Mouse (Mus musculus) heart, postnatal 0 days (tissue): ENCODE measurements at regions not wholly inside any gene's neighbourhood (a gene's known extent, or its start where the extent isn't known, plus 50 kb on each side); places are given as distances from the start of the nearest gene placed in this dataset.
A peak's percentile ranks its signal among the peaks of the same experiment; 100 is the strongest.

Experiments used
- ATAC-seq: fragments of 200-750 bp; cut with Nextera tagmentation; 2 replicates; pipeline ENCODE4 v1.8.0; 2017; ENCODE audit warnings: low read depth, moderate number of reproducible peaks, moderate library complexity; ENCODE audit not compliant: insufficient read depth
- DNase-seq: peaks from one replicate; pipeline ENCODE4 v3.0.0-alpha.2; 2016; ENCODE audit warnings: low spot score
- H3K27ac ChIP-seq: fragments of 300-500 bp; sonication (generic); 2 replicates; pipeline ENCODE4 v1.5.1; 2014; ENCODE audit warnings: low read depth, mild to moderate bottlenecking
- H3K27me3 ChIP-seq: fragments of 300-500 bp; sonication (generic); 2 replicates; pipeline ENCODE4 v1.6.1; 2014; ENCODE audit warnings: low read length, mixed read lengths; ENCODE audit not compliant: control insufficient read depth, insufficient read depth
- H3K36me3 ChIP-seq: fragments of 300-500 bp; sonication (generic); replicated peaks from 2 replicates; pipeline ENCODE4 v1.6.1; 2014; ENCODE audit warnings: low read length, mixed read lengths; ENCODE audit not compliant: control insufficient read depth, insufficient read depth
- H3K4me1 ChIP-seq: fragments of 300-500 bp; sonication (generic); 2 replicates; pipeline ENCODE4 v1.6.1; 2014; ENCODE audit warnings: antibody characterized with exemption; ENCODE audit not compliant: control insufficient read depth, insufficient read depth
- H3K4me2 ChIP-seq: fragments of 300-500 bp; sonication (generic); 2 replicates; pipeline ENCODE4 v1.6.1; 2014; ENCODE audit warnings: low read depth, mild to moderate bottlenecking, low read length, moderate library complexity
- H3K4me3 ChIP-seq: fragments of 300-500 bp; sonication (generic); 2 replicates; pipeline ENCODE4 v1.5.1; 2014; ENCODE audit warnings: low read depth, low read length
- H3K9ac ChIP-seq: fragments of 300-500 bp; sonication (generic); replicated peaks from 2 replicates; pipeline ENCODE4 v1.6.1; 2014; ENCODE audit warnings: low read depth, low read length, mixed read lengths
- H3K9me3 ChIP-seq: fragments of 300-500 bp; sonication (generic); replicated peaks from 2 replicates; pipeline ENCODE4 v1.6.1; 2016; ENCODE audit warnings: low read length; ENCODE audit not compliant: control insufficient read depth
- CTCF ChIP-seq: IDR thresholded peaks from 2 replicates; pipeline ENCODE4 v1.5.1; 2016; ENCODE audit warnings: antibody characterized with exemption, control low read depth, low read depth
- EP300 ChIP-seq: IDR thresholded peaks from 2 replicates; pipeline ENCODE4 v1.6.1; 2016; ENCODE audit warnings: antibody characterized with exemption, low read depth
- WGBS: fragments of 180-500 bp; shearing (Covaris S2); extraction: QIAGEN DNeasy Blood & Tissue Kit; methylation state at CpG from one replicate; pipeline ENCODE4 v1.1.7; 2014; 5-methylcytosine and 5-hydroxymethylcytosine counted together

DNA sequence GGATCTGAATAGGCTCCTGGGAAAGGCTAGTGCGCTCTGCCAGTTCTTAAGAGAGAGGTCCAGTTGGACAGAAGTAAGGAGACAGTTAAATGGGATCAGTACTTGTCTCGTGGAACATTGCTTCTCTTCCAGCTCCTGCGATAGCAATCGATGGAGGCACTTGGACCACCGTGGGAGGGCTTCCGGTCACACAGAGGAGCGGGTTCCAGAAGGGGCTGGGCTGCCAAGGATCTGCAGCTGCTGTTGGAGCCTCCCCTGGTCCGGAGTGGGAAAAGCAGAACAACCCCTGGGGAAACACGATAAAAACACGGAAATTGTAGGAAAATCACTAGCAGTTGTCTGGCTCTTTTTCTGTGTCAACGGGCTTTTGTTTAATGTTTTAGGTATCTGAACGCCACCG, 252.3 kb upstream of the Gm5148 start:
- no peak for ATAC-seq
- no peak overlapping the region for H3K4me3 ChIP-seq
- no peaks in the 10 kb centered on the region for H3K36me3 ChIP-seq
- H3K27me3 ChIP-seq = no peaks in the 10 kb centered on the region
- TF ChIP-seq CTCF (no peak), EP300 (no peak)
- no peak overlapping the region for H3K9ac ChIP-seq
- peak overlapping the region; percentile 42 for H3K4me2 ChIP-seq
- peak; percentile 33 for DNase-seq
- H3K27ac ChIP-seq = peak overlapping the region; percentile 43
- WGBS = 36% methylated on average over 13 of the region's 13 CpGs
- peaks cover 21% of the 10 kb centered on the region for H3K4me1 ChIP-seq
- H3K9me3 ChIP-seq = no peaks in the 10 kb centered on the region

GRCm38 (mm10) chr3:37975194-37975756, 251.0 kb upstream of the Gm5148 start:
- no peak overlapping the region for H3K27ac ChIP-seq
- DNase-seq = no peak

GRCm38 (mm10) chr3:37972931-37973330, 248.6 kb upstream of the Gm5148 start:
- H3K27me3 ChIP-seq = no peaks in the 10 kb centered on the region
- 61% methylated on average over 3 of the region's 3 CpGs for WGBS
- no peak overlapping the region for H3K9ac ChIP-seq
- H3K4me3 ChIP-seq = no peak overlapping the region
- ATAC-seq (no peak), DNase-seq (no peak)
- H3K27ac ChIP-seq = no peak overlapping the region
- no peak overlapping the region for H3K4me2 ChIP-seq
- no peaks in the 10 kb centered on the region for H3K9me3 ChIP-seq
- no peak for TF ChIP-seq EP300
- TF ChIP-seq CTCF = no peak
- H3K36me3 ChIP-seq = no peaks in the 10 kb centered on the region
- H3K4me1 ChIP-seq = peaks cover 14% of the 10 kb centered on the region

More at GRCm38 (mm10) chr3:37975194-37975756, 251.0 kb upstream of the Gm5148 start:
- H3K9ac ChIP-seq = no peak overlapping the region
- H3K27me3 ChIP-seq = no peaks in the 10 kb centered on the region
- no peak for TF ChIP-seq CTCF
- 0 out of 2 replicates have a peak, but pooled peaks have one; percentile 56 for TF ChIP-seq EP300
- WGBS = 48% methylated on average over 11 of the region's 11 CpGs
- peaks cover 21% of the 10 kb centered on the region for H3K4me1 ChIP-seq
- H3K9me3 ChIP-seq = no peaks in the 10 kb centered on the region
- no peak overlapping the region for H3K4me3 ChIP-seq
- H3K4me2 ChIP-seq = no peak overlapping the region
- H3K36me3 ChIP-seq = no peaks in the 10 kb centered on the region
- ATAC-seq = no peak

- H3K9ac ChIP-seq = no peak overlapping the region
- no peak overlapping the region for H3K4me3 ChIP-seq
- H3K27ac ChIP-seq = no peak overlapping the region
- H3K9me3 ChIP-seq = no peaks in the 10 kb centered on the region
- no peaks in the 10 kb centered on the region for H3K36me3 ChIP-seq
- H3K4me2 ChIP-seq = no peak overlapping the region
- DNase-seq (no peak), ATAC-seq (no peak)
- H3K4me1 ChIP-seq = peaks cover 7% of the 10 kb centered on the region; the same call in 1 of the 2 replicates
- no peaks in the 10 kb centered on the region for H3K27me3 ChIP-seq
- no peak for TF ChIP-seq EP300
- no peak for TF ChIP-seq CTCF
- 59% methylated on average over 2 of the region's 2 CpGs for WGBS
These were observed 246.9 kb upstream of the Gm5148 start for GRCm38 (mm10) chr3:37971240-37971639.

DNA sequence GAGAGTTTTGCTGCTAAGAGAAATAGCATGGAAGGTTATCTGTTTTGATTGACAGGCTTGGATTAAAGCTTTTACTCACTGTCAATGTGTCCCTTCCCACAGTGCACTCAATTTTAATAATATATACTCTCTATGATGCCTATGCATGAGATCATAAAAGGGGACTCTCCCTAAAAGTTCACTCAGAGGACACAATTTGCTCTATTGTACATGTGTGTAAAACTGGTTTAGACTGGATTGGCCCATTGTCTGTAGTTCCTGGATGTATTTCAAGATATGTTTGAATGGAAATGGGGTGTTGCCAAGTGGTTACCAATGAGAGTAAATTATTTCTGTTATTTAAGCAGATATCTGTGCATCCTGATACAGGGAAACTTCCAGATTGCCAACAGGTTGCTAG, 244.4 kb upstream of the Gm5148 start:
- ATAC-seq (no peak), DNase-seq (no peak)
- H3K4me3 ChIP-seq = no peak overlapping the region
- no peaks in the 10 kb centered on the region for H3K4me1 ChIP-seq
- no peak overlapping the region for H3K9ac ChIP-seq
- TF ChIP-seq EP300 (no peak), CTCF (no peak)
- H3K27ac ChIP-seq = no peak overlapping the region
- no peaks in the 10 kb centered on the region for H3K9me3 ChIP-seq
- H3K27me3 ChIP-seq = no peaks in the 10 kb centered on the region
- no peak overlapping the region for H3K4me2 ChIP-seq
- H3K36me3 ChIP-seq = no peaks in the 10 kb centered on the region

DNA sequence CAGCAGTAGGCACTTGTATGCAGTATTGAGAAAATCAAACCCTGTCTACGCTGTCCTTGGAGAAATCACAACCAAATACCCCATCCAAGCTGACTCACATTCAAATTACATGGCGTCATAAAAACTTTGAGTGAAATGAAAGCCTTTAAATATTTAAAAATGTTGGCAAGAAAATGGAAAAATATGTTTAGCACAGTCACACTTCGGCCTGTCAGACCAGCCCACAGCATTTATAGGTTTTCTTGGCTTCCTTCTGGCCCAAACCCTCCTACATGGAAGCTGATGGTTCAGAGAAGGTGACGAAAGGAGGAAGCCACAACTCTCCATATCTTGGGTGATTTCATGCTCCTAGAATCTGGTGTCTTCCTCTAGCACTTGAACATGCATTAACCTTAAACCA, 240.9 kb upstream of the Gm5148 start:
- no peaks in the 10 kb centered on the region for H3K4me1 ChIP-seq
- H3K27ac ChIP-seq = no peak overlapping the region
- ATAC-seq = no peak
- H3K4me3 ChIP-seq = no peak overlapping the region
- no peaks in the 10 kb centered on the region for H3K9me3 ChIP-seq
- 74% methylated on average over 4 of the region's 4 CpGs for WGBS
- TF ChIP-seq CTCF = no peak
- TF ChIP-seq EP300 = no peak
- H3K36me3 ChIP-seq = no peaks in the 10 kb centered on the region
- no peak for DNase-seq
- H3K9ac ChIP-seq = no peak overlapping the region
- H3K27me3 ChIP-seq = no peaks in the 10 kb centered on the region
- no peak overlapping the region for H3K4me2 ChIP-seq
